Mouse (Mus musculus) bone marrow macrophage, adult 2 months (primary cell): ENCODE measurements around the gene Bcan.

Experiments
- CTCF ChIP-seq: IDR thresholded peaks from 2 replicates; pipeline ENCODE4 v1.5.1; 2012; ENCODE audit warnings: low read depth, mild to moderate bottlenecking, low read length, moderate library complexity
- POLR2A ChIP-seq: IDR thresholded peaks from 2 replicates; pipeline ENCODE4 v1.6.1; 2012; ENCODE audit warnings: mild to moderate bottlenecking, low read depth, low read length, borderline replicate concordance

- TF ChIP-seq CTCF, result no peak
- TF ChIP-seq POLR2A, result no peak
These were observed 661 bp downstream of the Bcan start for GRCm38 (mm10) chr3:87999243-87999895.
